In the genomic region with DNA sequence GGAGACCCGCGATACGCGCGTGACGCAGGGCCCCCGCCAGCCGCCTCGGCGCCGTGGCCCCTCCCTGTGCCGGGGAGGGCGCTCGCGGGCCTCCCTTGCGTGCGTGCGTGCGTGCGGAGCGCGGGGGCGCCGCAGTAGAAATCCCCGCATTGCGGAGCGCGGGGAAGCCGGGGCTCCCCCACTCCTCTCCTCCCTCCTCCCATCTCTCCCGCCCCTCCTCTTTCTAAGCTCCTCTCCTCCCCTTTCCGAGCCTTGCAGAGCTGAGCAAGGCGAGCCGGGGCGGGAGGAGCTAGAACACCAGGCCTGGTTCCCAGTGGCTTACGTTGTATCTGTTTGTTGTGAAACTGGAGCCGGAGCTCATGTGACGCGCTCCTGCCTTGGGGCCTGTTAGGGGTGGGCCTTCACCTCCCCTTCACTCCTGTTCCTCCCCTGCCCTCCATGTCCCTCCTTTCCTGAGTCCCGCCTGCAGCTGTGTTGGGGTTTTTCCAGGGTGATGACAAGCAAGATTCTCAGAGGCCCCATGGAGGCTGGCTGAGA, we compare ENCODE assay signal across 8 mouse cellular contexts. TPM values are rescaled to one million over a fixed set of nuclear protein-coding genes. Genes with fewer than 3 reads are reported as not detected.
DNase-seq lines count a peak whose midpoint lies in the region; ATAC-seq and TF ChIP-seq lines count a peak whose summit lies in the region.

No protein-coding gene starts in this region.

- ATAC-seq in forebrain, embryonic 14.5 days: peak; percentile 68
- peak; percentile 39 for ATAC-seq in liver, postnatal 0 days
- ATAC-seq in neural tube, embryonic 13.5 days (ENCODE audit: low read depth): peak; percentile 67

- H3K9me3 ChIP-seq in ES-Bruce4 (replicated peaks; ENCODE audit: control insufficient read depth, insufficient read depth, low read length, poor library complexity, severe bottlenecking): no peaks in the 10 kb centered on the region
- no peaks in the 10 kb centered on the region for H3K9me3 ChIP-seq in forebrain, embryonic 14.5 days (replicated peaks; ENCODE audit: control insufficient read depth, low read length)
- H3K9me3 ChIP-seq in liver, postnatal 0 days (ENCODE audit: low read length): no peaks in the 10 kb centered on the region
- 0 out of 2 replicates have a peak, but pooled peaks cover 3% of the 10 kb centered on the region for H3K9me3 ChIP-seq in neural tube, embryonic 13.5 days

- H3K27ac ChIP-seq in ES-Bruce4 (ENCODE audit: insufficient read depth, low read length): peak overlapping the region; percentile 99
- H3K27ac ChIP-seq in forebrain, embryonic 14.5 days (ENCODE audit: low read depth, low read length): peak overlapping the region; percentile 98
- H3K27ac ChIP-seq in liver, postnatal 0 days (ENCODE audit: low read depth): peak overlapping the region; percentile 97
- H3K27ac ChIP-seq in neural tube, embryonic 13.5 days (replicated peaks): peak overlapping the region; percentile 98
- H3K27ac ChIP-seq in testis, adult 2 months (ENCODE audit: control insufficient read depth, insufficient read depth, low read depth, low read length): peak overlapping the region; percentile 69

- intact Hi-C loops in heart, postnatal 14 days (cut with DNase I): loop anchor here (1.0 kb wide), 1 partner anchor 26 kb away; no protein-coding TSS in a partner anchor

- no peaks in the 10 kb centered on the region for H3K27me3 ChIP-seq in ES-Bruce4 (ENCODE audit: control insufficient read depth, insufficient read depth, low read length, poor library complexity, severe bottlenecking)
- H3K27me3 ChIP-seq in forebrain, embryonic 14.5 days (replicated peaks; ENCODE audit: control insufficient read depth, insufficient read depth, low read length): no peaks in the 10 kb centered on the region
- H3K27me3 ChIP-seq in liver, postnatal 0 days (ENCODE audit: insufficient read depth, low read length): no peaks in the 10 kb centered on the region
- H3K27me3 ChIP-seq in neural tube, embryonic 13.5 days: no peaks in the 10 kb centered on the region
- H3K27me3 ChIP-seq in testis, adult 2 months (ENCODE audit: control insufficient read depth, insufficient read depth, low read length): no peaks in the 10 kb centered on the region

- no peak for TF ChIP-seq CTCF in ES-Bruce4 (IDR thresholded peaks at IDR 0.05; ENCODE audit: low read depth, low read length)
- no peak for TF ChIP-seq CTCF in liver, postnatal 0 days (IDR thresholded peaks at IDR 0.05; ENCODE audit: low read depth)
- TF ChIP-seq CTCF in testis, adult 2 months (IDR thresholded peaks at IDR 0.05; ENCODE audit: control insufficient read depth, insufficient read depth, insufficient replicate concordance, low read depth, low read length): no peak

- under 1% methylated on average over 24 of the region's 39 CpGs for WGBS in forebrain, embryonic 14.5 days
- 8% methylated on average over 23 of the region's 39 CpGs for WGBS in liver, postnatal 0 days (ENCODE audit: insufficient replicate concordance)
- 0% methylated on average over 26 of the region's 39 CpGs for WGBS in neural tube, embryonic 13.5 days

- H3K4me2 ChIP-seq in forebrain, embryonic 14.5 days (ENCODE audit: low read length): peak overlapping the region; percentile 92
- H3K4me2 ChIP-seq in liver, postnatal 0 days (ENCODE audit: low read depth, low read length): peak overlapping the region; percentile 87
- peak overlapping the region; percentile 77 for H3K4me2 ChIP-seq in neural tube, embryonic 13.5 days

- H3K4me3 ChIP-seq in ES-Bruce4 (ENCODE audit: low read depth, low read length): peak overlapping the region; percentile 88
- H3K4me3 ChIP-seq in forebrain, embryonic 14.5 days (ENCODE audit: low read depth, low read length): peak overlapping the region; percentile 88
- peak overlapping the region; percentile 78 for H3K4me3 ChIP-seq in liver, postnatal 0 days (ENCODE audit: low read depth, low read length)
- peak overlapping the region; percentile 94 for H3K4me3 ChIP-seq in neural tube, embryonic 13.5 days
- peak overlapping the region; percentile 95 for H3K4me3 ChIP-seq in testis, adult 2 months (ENCODE audit: control insufficient read depth, low read depth, low read length)

- peak overlapping the region; percentile 95 for H3K9ac ChIP-seq in ES-Bruce4 (ENCODE audit: low read depth, poor library complexity, severe bottlenecking)
- H3K9ac ChIP-seq in forebrain, embryonic 14.5 days (ENCODE audit: low read length): peak overlapping the region; percentile 89
- H3K9ac ChIP-seq in liver, postnatal 0 days (replicated peaks): peak overlapping the region; percentile 93
- peak overlapping the region; percentile 95 for H3K9ac ChIP-seq in neural tube, embryonic 13.5 days

- DNase-seq in c-Kit-positive CD71-positive TER-119-negative erythroid progenitor cells, embryonic 14.5 days (ENCODE audit: low read depth): peak; percentile 68
- peak; percentile 96 for DNase-seq in forebrain, embryonic 14.5 days (ENCODE audit: low spot score)
- DNase-seq in heart, postnatal 14 days: peak; percentile 90 to 91
- DNase-seq in layer of hippocampus, adult 11-12 months (ENCODE audit: low spot score): peak; percentile 92
- peak; percentile 83 for DNase-seq in liver, postnatal 0 days

- peak; percentile 89 for TF ChIP-seq EP300 in ES-Bruce4 (IDR thresholded peaks at IDR 0.05; ENCODE audit: insufficient read depth, low read depth, low read length)
- peak; percentile 56; the same call in 1 of the 2 replicates for TF ChIP-seq EP300 in liver, postnatal 0 days (IDR thresholded peaks at IDR 0.05; ENCODE audit: low read depth)

- TF ChIP-seq POLR2A in ES-Bruce4 (IDR thresholded peaks at IDR 0.05; ENCODE audit: insufficient read depth, low read length): peak; percentile 24
- TF ChIP-seq POLR2A in testis, adult 2 months (IDR thresholded peaks at IDR 0.05; ENCODE audit: control insufficient read depth, low read depth, low read length): no peak

- peaks cover 10% of the 10 kb centered on the region for H3K4me1 ChIP-seq in ES-Bruce4 (ENCODE audit: control insufficient read depth, insufficient read depth, low read length)
- H3K4me1 ChIP-seq in forebrain, embryonic 14.5 days (ENCODE audit: control insufficient read depth, insufficient read depth, low read length): peaks cover 11% of the 10 kb centered on the region
- peaks cover 51% of the 10 kb centered on the region for H3K4me1 ChIP-seq in liver, postnatal 0 days (ENCODE audit: insufficient read depth)
- peaks cover 36% of the 10 kb centered on the region for H3K4me1 ChIP-seq in neural tube, embryonic 13.5 days (replicated peaks)
- peaks cover 44% of the 10 kb centered on the region for H3K4me1 ChIP-seq in testis, adult 2 months (ENCODE audit: control insufficient read depth, insufficient read depth, low read length)

- peaks cover 28% of the 10 kb centered on the region for H3K36me3 ChIP-seq in ES-Bruce4 (ENCODE audit: control insufficient read depth, insufficient read depth, low read length, poor library complexity, severe bottlenecking)
- peaks cover 31% of the 10 kb centered on the region for H3K36me3 ChIP-seq in forebrain, embryonic 14.5 days (ENCODE audit: control insufficient read depth, insufficient read depth, low read length)
- H3K36me3 ChIP-seq in liver, postnatal 0 days (replicated peaks; ENCODE audit: insufficient read depth, low read length): peaks cover 19% of the 10 kb centered on the region
- peaks cover 39% of the 10 kb centered on the region for H3K36me3 ChIP-seq in neural tube, embryonic 13.5 days
- peaks cover 3% of the 10 kb centered on the region for H3K36me3 ChIP-seq in testis, adult 2 months (ENCODE audit: control insufficient read depth, insufficient read depth, low read length)

RNA-seq across cellular contexts. Expression of a gene that starts 1.8 kb away (rescaled TPM):
- polyA plus RNA-seq in ES-Bruce4 (2011; ENCODE audit: insufficient read depth, insufficient read length, low read depth, missing spikeins): 128 and 136 TPM in 2 replicates
- polyA plus RNA-seq in forebrain, embryonic 14.5 days (2014; fragmentation: Nextera tagmentation; extraction: Ambion mirVana): 49.1 and 52.9 TPM in 2 replicates
- total RNA-seq in heart, postnatal 14 days (2021): 10 to 100 TPM; 97.7 to 97.8 TPM
- 18.4 and 34.2 TPM in 2 replicates for polyA plus RNA-seq in liver, postnatal 0 days (2015; fragmentation: Nextera tagmentation; extraction: Ambion mirVana)
- 51.2 and 52.5 TPM in 2 replicates for polyA plus RNA-seq in neural tube, embryonic 13.5 days (2015; fragmentation: Nextera tagmentation; extraction: Ambion mirVana)
- polyA plus RNA-seq in testis, adult 2 months (2012; rRNA removed): 10.8 and 13.2 TPM in 2 replicates

RNA-seq across cellular contexts. Expression of a gene that starts 44.3 kb away (rescaled TPM):
- 39.2 and 40.2 TPM in 2 replicates for polyA plus RNA-seq in ES-Bruce4 (2011; ENCODE audit: insufficient read depth, insufficient read length, low read depth, missing spikeins)
- polyA plus RNA-seq in forebrain, embryonic 14.5 days (2014; fragmentation: Nextera tagmentation; extraction: Ambion mirVana): 65.5 and 65.8 TPM in 2 replicates
- 10 to 100 TPM; 12.1 to 22.5 TPM for total RNA-seq in heart, postnatal 14 days (2021)
- 32.9 and 33.1 TPM in 2 replicates for polyA plus RNA-seq in liver, postnatal 0 days (2015; fragmentation: Nextera tagmentation; extraction: Ambion mirVana)
- polyA plus RNA-seq in neural tube, embryonic 13.5 days (2015; fragmentation: Nextera tagmentation; extraction: Ambion mirVana): 62.4 and 70.9 TPM in 2 replicates
- polyA plus RNA-seq in testis, adult 2 months (2012; rRNA removed): 347 and 372 TPM in 2 replicates

RNA-seq across cellular contexts. Expression of a gene that starts 44.6 kb away (rescaled TPM):
- polyA plus RNA-seq in ES-Bruce4 (2011; ENCODE audit: insufficient read depth, insufficient read length, low read depth, missing spikeins): 10.0 and 13.2 TPM in 2 replicates
- 8.4 and 8.8 TPM in 2 replicates for polyA plus RNA-seq in forebrain, embryonic 14.5 days (2014; fragmentation: Nextera tagmentation; extraction: Ambion mirVana)
- 1 to 10 TPM; 9.2 to 9.9 TPM for total RNA-seq in heart, postnatal 14 days (2021)
- polyA plus RNA-seq in liver, postnatal 0 days (2015; fragmentation: Nextera tagmentation; extraction: Ambion mirVana): 3.6 and 3.7 TPM in 2 replicates
- polyA plus RNA-seq in neural tube, embryonic 13.5 days (2015; fragmentation: Nextera tagmentation; extraction: Ambion mirVana): 7.8 and 9.3 TPM in 2 replicates
- polyA plus RNA-seq in testis, adult 2 months (2012; rRNA removed): 24.6 and 32.8 TPM in 2 replicates

Comparison
In these comparisons a context has a peak if more than half of its experiments do, and no peak if none do; other contexts are left out.
1. Peak in every context shown above with its lines: DNase-seq, ATAC-seq, H3K4me3 ChIP-seq and H3K27ac ChIP-seq.